Mouse (Mus musculus) cerebral cortex, adult 2 months (tissue): ENCODE data around the gene Casc3.

Experiments
- WGBS: fragments of 180-500 bp; shearing (Covaris S2); methylation state at CpG from one replicate; pipeline ENCODE4 v1.1.7; 2018; 5-methylcytosine and 5-hydroxymethylcytosine counted together

The Casc3 gene

GRCm38 (mm10) chr11:98871416-98871815 lies 66.7 kb downstream of the Casc3 start:
- WGBS = 49% methylated on average over 4 of the region's 4 CpGs

- 20% methylated on average over 4 of the region's 4 CpGs for WGBS
Observed at GRCm38 (mm10) chr11:98872040-98872439, 67.3 kb downstream of the Casc3 start.

- 83% methylated on average over 9 of the region's 9 CpGs for WGBS
Observed at GRCm38 (mm10) chr11:98873900-98874299, 69.2 kb downstream of the Casc3 start.

- WGBS = 93% methylated on average over 9 of the region's 9 CpGs
Observed at GRCm38 (mm10) chr11:98877001-98877400, 72.3 kb downstream of the Casc3 start.
